In genomic region chr15:80102495-80102894, GRCm38 (mm10) we compare ENCODE assay signal across 18 mouse cellular contexts. TPM values are rescaled to one million over a fixed set of nuclear protein-coding genes. Genes with fewer than 3 reads are reported as not detected.
DNase-seq lines count a peak whose midpoint lies in the region; TF ChIP-seq lines count a peak whose summit lies in the region.
"Had no signal": no experiment of that assay in that cellular context is flagged by ENCODE, and none has a peak within 500 bp of the region (broad histone marks: within the 10 kb centered on the region; RNA-seq: fewer than 3 reads in every experiment).

No protein-coding gene starts in this region.

- H3K9me3 ChIP-seq in E14TG2a.4 (ENCODE audit: low read length): no peaks in the 10 kb centered on the region
- H3K9me3 ChIP-seq: embryonic facial prominence, embryonic 12.5 days; heart, embryonic 13.5 days; hindbrain, embryonic 15.5 days had no signal

- no peak for TF ChIP-seq CTCF in cerebellum, adult 2 months (IDR thresholded peaks at IDR 0.05; ENCODE audit: borderline replicate concordance, insufficient read depth, low read depth, low read length)
- no peak for TF ChIP-seq CTCF in left cerebral cortex, adult 2 months (IDR thresholded peaks at IDR 0.05)
- TF ChIP-seq CTCF in E14TG2a.4 (conservative IDR thresholded peaks at IDR 0.05; ENCODE audit: low read length): no peak
- TF ChIP-seq CTCF in heart, adult 2 months (IDR thresholded peaks at IDR 0.05): no peak

- TF ChIP-seq EP300 in heart, adult 2 months (IDR thresholded peaks at IDR 0.05; ENCODE audit: insufficient read depth, low read depth, low read length): no peak

- TF ChIP-seq POLR2A in cerebellum, adult 2 months (IDR thresholded peaks at IDR 0.05; ENCODE audit: borderline replicate concordance, insufficient read depth, low read length): no peak
- TF ChIP-seq POLR2A in heart, adult 2 months (IDR thresholded peaks at IDR 0.05; ENCODE audit: insufficient read depth, low read depth, low read length): no peak

- 42% methylated on average over 6 of the region's 6 CpGs for WGBS in cerebellum, adult 2 months
- WGBS in heart, adult 2 months: 83% methylated on average over 6 of the region's 6 CpGs

- H3K27ac ChIP-seq in cerebellum, adult 2 months (ENCODE audit: insufficient read depth, low read length): peak overlapping the region; percentile 90
- peak overlapping the region; percentile 89 for H3K27ac ChIP-seq in left cerebral cortex, adult 2 months
- H3K27ac ChIP-seq in heart, adult 2 months: no peak overlapping the region
- H3K27ac ChIP-seq: embryonic facial prominence, embryonic 12.5 days; heart, embryonic 13.5 days; hindbrain, embryonic 15.5 days had no signal

- H3K36me3 ChIP-seq in E14TG2a.4 (ENCODE audit: insufficient read depth, low read length): peaks cover 31% of the 10 kb centered on the region
- no peaks in the 10 kb centered on the region for H3K36me3 ChIP-seq in heart, adult 2 months (ENCODE audit: control insufficient read depth, insufficient read depth, low read length)
- H3K36me3 ChIP-seq: embryonic facial prominence, embryonic 12.5 days; heart, embryonic 13.5 days; hindbrain, embryonic 15.5 days had no signal

- H3K27me3 ChIP-seq in cerebellum, adult 2 months (ENCODE audit: control insufficient read depth, insufficient read depth, low read length): no peaks in the 10 kb centered on the region
- no peaks in the 10 kb centered on the region for H3K27me3 ChIP-seq in E14TG2a.4 (ENCODE audit: insufficient read depth, low read length)
- H3K27me3 ChIP-seq in heart, adult 2 months (ENCODE audit: control insufficient read depth, insufficient read depth, low read length): no peaks in the 10 kb centered on the region
- H3K27me3 ChIP-seq: hindbrain, embryonic 15.5 days; Patski had no signal

- no peak overlapping the region for H3K4me3 ChIP-seq in cerebellum, adult 2 months (replicated peaks; ENCODE audit: insufficient read depth, low read depth, low read length)
- H3K4me3 ChIP-seq in left cerebral cortex, adult 2 months: no peak overlapping the region
- 0 out of 2 replicates have a peak overlapping the region, but pooled peaks have one; percentile 6 for H3K4me3 ChIP-seq in E14TG2a.4 (replicated peaks; ENCODE audit: low read length)
- H3K4me3 ChIP-seq in heart, adult 2 months: no peak overlapping the region
- H3K4me3 ChIP-seq: embryonic facial prominence, embryonic 12.5 days; heart, embryonic 13.5 days; hindbrain, embryonic 15.5 days had no signal

- no peaks in the 10 kb centered on the region for H3K79me2 ChIP-seq in heart, adult 2 months (replicated peaks; ENCODE audit: control insufficient read depth, insufficient read depth, low read length)

- H3K9ac ChIP-seq in heart, adult 2 months (ENCODE audit: low read depth, low read length): no peak overlapping the region
- H3K9ac ChIP-seq: embryonic facial prominence, embryonic 12.5 days; heart, embryonic 13.5 days; hindbrain, embryonic 15.5 days had no signal

- peak; percentile 48 to 59 for DNase-seq in cerebellum, adult 2 months
- DNase-seq in cerebellum, postnatal 4 days (ENCODE audit: low spot score in 2 of 2): no peak
- no peak for DNase-seq in left cerebral cortex, adult 2 months (ENCODE audit: extremely low spot score in 1 of 2, low spot score in 2 of 2)
- DNase-seq in left cerebral cortex, postnatal 36 days (ENCODE audit: low spot score in 2 of 2): no peak
- peak; percentile 39 for DNase-seq in brain, adult 2 months (ENCODE audit: low read depth, low spot score)
- DNase-seq in heart, adult 2 months: no peak
- no peak for DNase-seq in lung, postnatal 4 days
- DNase-seq: adrenal gland, adult 2 months; adrenal gland, postnatal 36 days; cerebellum, postnatal 14 days; gastrocnemius, postnatal 25 days; heart, postnatal 36 days; kidney, adult 11 months had no signal

- peaks cover 85% of the 10 kb centered on the region for H3K4me1 ChIP-seq in cerebellum, adult 2 months (ENCODE audit: control insufficient read depth, insufficient read depth, low read length)
- peaks cover 98% of the 10 kb centered on the region for H3K4me1 ChIP-seq in E14TG2a.4 (replicated peaks; ENCODE audit: low read depth, low read length)
- H3K4me1 ChIP-seq in heart, adult 2 months (ENCODE audit: control insufficient read depth, insufficient read depth, low read length): peaks cover 6% of the 10 kb centered on the region

- intact Hi-C loops in left cerebral cortex, adult 2 months (cut with DNase I): no loop called here
- intact Hi-C loops in left cerebral cortex, postnatal 36 days (cut with DNase I): no loop called here
- intact Hi-C loops in heart, adult 2 months (cut with DNase I): no loop called here

RNA-seq across cellular contexts. Expression of gene Rpl3, which starts 10.8 kb away (rescaled TPM):
- 678 and 692 TPM in 2 replicates for polyA plus RNA-seq in cerebellum, adult 2 months (2012; rRNA removed)
- 100 to 1,000 TPM; 439 to 468 TPM for total RNA-seq in left cerebral cortex, adult 2 months (2021)
- total RNA-seq in left cerebral cortex, postnatal 36 days (2021): 100 to 1,000 TPM; 416 to 501 TPM
- total RNA-seq in heart, adult 2 months (2021): 100 to 1,000 TPM; 137 to 150 TPM
- polyA plus RNA-seq in heart, adult 2 months (2012; rRNA removed): 201 and 230 TPM in 2 replicates

RNA-seq across cellular contexts. Expression of gene Syngr1, which starts 11.4 kb away (rescaled TPM):
- 448 and 455 TPM in 2 replicates for polyA plus RNA-seq in cerebellum, adult 2 months (2012; rRNA removed)
- total RNA-seq in left cerebral cortex, adult 2 months (2021): 100 to 1,000 TPM; 429 to 434 TPM
- total RNA-seq in left cerebral cortex, postnatal 36 days (2021): 100 to 1,000 TPM; 424 to 526 TPM
- total RNA-seq in heart, adult 2 months (2021): 10 to 100 TPM; 69.6 to 95.0 TPM
- 247 and 250 TPM in 2 replicates for polyA plus RNA-seq in heart, adult 2 months (2012; rRNA removed)

RNA-seq across cellular contexts. Expression of gene Tab1, which starts 30.4 kb away (rescaled TPM):
- polyA plus RNA-seq in cerebellum, adult 2 months (2012; rRNA removed): 50.0 and 50.2 TPM in 2 replicates
- total RNA-seq in left cerebral cortex, adult 2 months (2021): 10 to 100 TPM; 23.7 to 26.4 TPM
- total RNA-seq in left cerebral cortex, postnatal 36 days (2021): 10 to 100 TPM; 23.1 to 30.4 TPM
- 10 to 100 TPM; 17.8 to 24.5 TPM for total RNA-seq in heart, adult 2 months (2021)
- polyA plus RNA-seq in heart, adult 2 months (2012; rRNA removed): 24.1 and 29.3 TPM in 2 replicates

Comparison
In these comparisons a context has a peak if more than half of its experiments do, and no peak if none do; other contexts are left out.
1. DNase-seq: peak in cerebellum, adult 2 months (2 of 2) and brain, adult 2 months (single experiment); none in cerebellum, postnatal 4 days (0 of 2), left cerebral cortex, adult 2 months (0 of 2), left cerebral cortex, postnatal 36 days (0 of 2), heart, adult 2 months (0 of 2) and lung, postnatal 4 days (0 of 2).
2. RNA of gene Syngr1, which starts 11.4 kb away (total RNA-seq): 424 to 526 TPM in left cerebral cortex, postnatal 36 days and 429 to 434 TPM in left cerebral cortex, adult 2 months; 69.6 to 95.0 TPM in heart, adult 2 months; every median in the first group is over 4 times any median in the second.